Mouse (Mus musculus) left cerebral cortex, postnatal 4 days (tissue): ENCODE measurements around the gene Sval3. TPM values are rescaled to one million over a fixed set of nuclear protein-coding genes. Genes with fewer than 3 reads are reported as not detected.

ENCODE experiments used
- DNase-seq: peaks from one replicate; pipeline ENCODE4 v3.0.0-alpha.2; 2022
- intact Hi-C: fragments of 180-260 bp; cut with DNase I; formaldehyde crosslinking; loops from one replicate; pipeline ENCODE4 v1.15.1; 2025
- total RNA-seq, 2 experiments: library from RNA; stranded (reverse); gene quantifications; 2 replicates each; pipeline ENCODE4 v1.2.3; 2021

Gene Sval3
- total RNA-seq = not detected

- DNase-seq = no peak
These were observed at the start of gene Sval3 for GRCm38 (mm10) chr6:41967840-41968239. TSS of gene Sval3 (plus strand) at chr6:41968140.

GRCm38 (mm10) chr6:41951330-41951729 is 16.6 kb upstream of the Sval3 start, which contains the start of gene Sval1:
TSS of gene Sval1 (plus strand) at chr6:41951630.
- intact Hi-C loops = no loop called here
- DNase-seq = no peak

More at GRCm38 (mm10) chr6:41967840-41968239, at the start of gene Sval3:
- intact Hi-C loops = no loop called here

Other genes with a start within 250 kb of the Sval3 start
- gene Olfr459, start 193.0 kb upstream of the Sval3 start, total RNA-seq = not detected
- gene Pip, start 120.6 kb upstream of the Sval3 start, total RNA-seq = not detected
- gene Sval2, start 115.2 kb upstream of the Sval3 start, total RNA-seq = not detected
- not detected for gene Sval1, start 16.5 kb upstream of the Sval3 start, total RNA-seq
- not detected for gene Sva, start 70.3 kb downstream of the Sval3 start, total RNA-seq
- gene Tas2r139, start 172.8 kb downstream of the Sval3 start, total RNA-seq = not detected
- gene Tas2r144, start 247.2 kb downstream of the Sval3 start, total RNA-seq = not detected